Mouse (Mus musculus): Measurements from ENCODE around the gene Scgb1a1. TPM values are rescaled to one million over a fixed set of nuclear protein-coding genes. Genes with fewer than 3 reads are reported as not detected.

Scgb1a1 gene
- polyA plus RNA-seq, 1 experiment from 2014 or later = not detected

GRCm38 (mm10) chr19:9062822-9063221 is 24.9 kb downstream of the Scgb1a1 start:
- Histone ChIP-seq H3K27me3 (replicated peaks; ENCODE audit: control insufficient read depth, insufficient read depth, low read length) (no peaks in the 10 kb centered on the region), H3K36me3 (ENCODE audit: control insufficient read depth, insufficient read depth) (no peaks in the 10 kb centered on the region), H3K4me1 (replicated peaks; ENCODE audit: control insufficient read depth, insufficient read depth, low read length) (peaks cover 14% of the 10 kb centered on the region), H3K9me3 (ENCODE audit: control insufficient read depth, low read length) (no peaks in the 10 kb centered on the region), H3K9ac (replicated peaks; ENCODE audit: low read depth, low read length) (no peak overlapping the region), H3K4me2 (ENCODE audit: low read length) (no peak overlapping the region), H3K27ac (ENCODE audit: low read length) (no peak overlapping the region), H3K4me3 (replicated peaks; ENCODE audit: low read length) (no peak overlapping the region)
- ATAC-seq = no peak
- WGBS = 89% methylated on average over 2 of the region's 2 CpGs

- WGBS = 89% methylated on average over 8 of the region's 8 CpGs
- no peak for ATAC-seq
Observed at GRCm38 (mm10) chr19:9061221-9061893, 26.4 kb downstream of the Scgb1a1 start.

GRCm38 (mm10) chr19:9060103-9060502 is 27.7 kb downstream of the Scgb1a1 start:
- WGBS = 72% methylated on average over 4 of the region's 4 CpGs
- H3K4me1 ChIP-seq (replicated peaks; ENCODE audit: control insufficient read depth, insufficient read depth, low read length) = no peaks in the 10 kb centered on the region
- no peaks in the 10 kb centered on the region for H3K27me3 ChIP-seq (replicated peaks; ENCODE audit: control insufficient read depth, insufficient read depth, low read length)
- no peaks in the 10 kb centered on the region for H3K36me3 ChIP-seq (ENCODE audit: control insufficient read depth, insufficient read depth)
- H3K9ac ChIP-seq (replicated peaks; ENCODE audit: low read depth, low read length) = no peak overlapping the region
- no peaks in the 10 kb centered on the region for H3K9me3 ChIP-seq (ENCODE audit: control insufficient read depth, low read length)
- no peak overlapping the region for H3K4me2 ChIP-seq (ENCODE audit: low read length)
- no peak overlapping the region for H3K4me3 ChIP-seq (replicated peaks; ENCODE audit: low read length)
- no peak overlapping the region for H3K27ac ChIP-seq (ENCODE audit: low read length)
- no peak for ATAC-seq

More at GRCm38 (mm10) chr19:9061221-9061893, 26.4 kb downstream of the Scgb1a1 start:
- peaks cover 10% of the 10 kb centered on the region for H3K4me1 ChIP-seq (replicated peaks; ENCODE audit: control insufficient read depth, insufficient read depth, low read length)
- no peak overlapping the region for H3K4me3 ChIP-seq (replicated peaks; ENCODE audit: low read length)
- H3K36me3 ChIP-seq (ENCODE audit: control insufficient read depth, insufficient read depth) = no peaks in the 10 kb centered on the region
- H3K27ac ChIP-seq (ENCODE audit: low read length) = no peak overlapping the region
- no peaks in the 10 kb centered on the region for H3K27me3 ChIP-seq (replicated peaks; ENCODE audit: control insufficient read depth, insufficient read depth, low read length)
- no peak overlapping the region for H3K9ac ChIP-seq (replicated peaks; ENCODE audit: low read depth, low read length)
- no peaks in the 10 kb centered on the region for H3K9me3 ChIP-seq (ENCODE audit: control insufficient read depth, low read length)
- H3K4me2 ChIP-seq (ENCODE audit: low read length) = no peak overlapping the region

- Histone ChIP-seq H3K9ac (replicated peaks; ENCODE audit: low read depth, low read length) (no peak overlapping the region), H3K27me3 (replicated peaks; ENCODE audit: control insufficient read depth, insufficient read depth, low read length) (no peaks in the 10 kb centered on the region), H3K27ac (ENCODE audit: low read length) (no peak overlapping the region), H3K36me3 (ENCODE audit: control insufficient read depth, insufficient read depth) (no peaks in the 10 kb centered on the region), H3K4me3 (replicated peaks; ENCODE audit: low read length) (no peak overlapping the region), H3K4me2 (ENCODE audit: low read length) (no peak overlapping the region), H3K4me1 (replicated peaks; ENCODE audit: control insufficient read depth, insufficient read depth, low read length) (no peaks in the 10 kb centered on the region), H3K9me3 (ENCODE audit: control insufficient read depth, low read length) (no peaks in the 10 kb centered on the region)
- WGBS = 78% methylated on average over 7 of the region's 7 CpGs
- ATAC-seq = no peak
Observed at GRCm38 (mm10) chr19:9059391-9059790, 28.4 kb downstream of the Scgb1a1 start.

- H3K27ac ChIP-seq (ENCODE audit: low read length) = no peak overlapping the region
- no peaks in the 10 kb centered on the region for H3K27me3 ChIP-seq (replicated peaks; ENCODE audit: control insufficient read depth, insufficient read depth, low read length)
- H3K9me3 ChIP-seq (ENCODE audit: control insufficient read depth, low read length) = no peaks in the 10 kb centered on the region
- no peak overlapping the region for H3K4me2 ChIP-seq (ENCODE audit: low read length)
- H3K36me3 ChIP-seq (ENCODE audit: control insufficient read depth, insufficient read depth) = no peaks in the 10 kb centered on the region
- WGBS = 76% methylated on average over 4 of the region's 4 CpGs
- no peaks in the 10 kb centered on the region for H3K4me1 ChIP-seq (replicated peaks; ENCODE audit: control insufficient read depth, insufficient read depth, low read length)
- no peak overlapping the region for H3K9ac ChIP-seq (replicated peaks; ENCODE audit: low read depth, low read length)
- H3K4me3 ChIP-seq (replicated peaks; ENCODE audit: low read length) = no peak overlapping the region
- ATAC-seq = no peak
Observed at GRCm38 (mm10) chr19:9058944-9059343, 28.8 kb downstream of the Scgb1a1 start.

- 83% methylated on average over 1 of the region's 1 CpGs for WGBS
- Histone ChIP-seq H3K9me3 (ENCODE audit: control insufficient read depth, low read length) (no peaks in the 10 kb centered on the region), H3K9ac (replicated peaks; ENCODE audit: low read depth, low read length) (no peak overlapping the region), H3K27me3 (replicated peaks; ENCODE audit: control insufficient read depth, insufficient read depth, low read length) (no peaks in the 10 kb centered on the region), H3K27ac (ENCODE audit: low read length) (no peak overlapping the region), H3K4me3 (replicated peaks; ENCODE audit: low read length) (no peak overlapping the region), H3K4me1 (replicated peaks; ENCODE audit: control insufficient read depth, insufficient read depth, low read length) (no peaks in the 10 kb centered on the region), H3K4me2 (ENCODE audit: low read length) (no peak overlapping the region), H3K36me3 (ENCODE audit: control insufficient read depth, insufficient read depth) (no peaks in the 10 kb centered on the region)
- no peak for ATAC-seq
Observed at GRCm38 (mm10) chr19:9058331-9058884, 29.4 kb downstream of the Scgb1a1 start.

GRCm38 (mm10) chr19:9057679-9058078 is 30.1 kb downstream of the Scgb1a1 start:
- H3K27me3 ChIP-seq (replicated peaks; ENCODE audit: control insufficient read depth, insufficient read depth, low read length) = no peaks in the 10 kb centered on the region
- no peak for ATAC-seq
- H3K9ac ChIP-seq (replicated peaks; ENCODE audit: low read depth, low read length) = no peak overlapping the region
- H3K4me3 ChIP-seq (replicated peaks; ENCODE audit: low read length) = no peak overlapping the region
- no peaks in the 10 kb centered on the region for H3K9me3 ChIP-seq (ENCODE audit: control insufficient read depth, low read length)
- no peaks in the 10 kb centered on the region for H3K4me1 ChIP-seq (replicated peaks; ENCODE audit: control insufficient read depth, insufficient read depth, low read length)
- H3K36me3 ChIP-seq (ENCODE audit: control insufficient read depth, insufficient read depth) = no peaks in the 10 kb centered on the region
- H3K27ac ChIP-seq (ENCODE audit: low read length) = no peak overlapping the region
- no peak overlapping the region for H3K4me2 ChIP-seq (ENCODE audit: low read length)

- Histone ChIP-seq H3K27me3 (replicated peaks; ENCODE audit: control insufficient read depth, insufficient read depth, low read length) (no peaks in the 10 kb centered on the region), H3K4me2 (ENCODE audit: low read length) (no peak overlapping the region), H3K9me3 (ENCODE audit: control insufficient read depth, low read length) (no peaks in the 10 kb centered on the region), H3K9ac (replicated peaks; ENCODE audit: low read depth, low read length) (no peak overlapping the region), H3K36me3 (ENCODE audit: control insufficient read depth, insufficient read depth) (no peaks in the 10 kb centered on the region), H3K4me1 (replicated peaks; ENCODE audit: control insufficient read depth, insufficient read depth, low read length) (no peaks in the 10 kb centered on the region), H3K27ac (ENCODE audit: low read length) (no peak overlapping the region), H3K4me3 (replicated peaks; ENCODE audit: low read length) (no peak overlapping the region)
- ATAC-seq = no peak
- WGBS = 90% methylated on average over 4 of the region's 4 CpGs
Observed at GRCm38 (mm10) chr19:9055703-9056355, 31.9 kb downstream of the Scgb1a1 start.

- no peak overlapping the region for H3K27ac ChIP-seq (ENCODE audit: low read length)
- no peaks in the 10 kb centered on the region for H3K9me3 ChIP-seq (ENCODE audit: control insufficient read depth, low read length)
- no peak overlapping the region for H3K4me3 ChIP-seq (replicated peaks; ENCODE audit: low read length)
- no peak overlapping the region for H3K9ac ChIP-seq (replicated peaks; ENCODE audit: low read depth, low read length)
- no peaks in the 10 kb centered on the region for H3K4me1 ChIP-seq (replicated peaks; ENCODE audit: control insufficient read depth, insufficient read depth, low read length)
- no peak overlapping the region for H3K4me2 ChIP-seq (ENCODE audit: low read length)
- no peak for ATAC-seq
- no peaks in the 10 kb centered on the region for H3K27me3 ChIP-seq (replicated peaks; ENCODE audit: control insufficient read depth, insufficient read depth, low read length)
- no peaks in the 10 kb centered on the region for H3K36me3 ChIP-seq (ENCODE audit: control insufficient read depth, insufficient read depth)
- 24% methylated on average over 2 of the region's 2 CpGs for WGBS
Observed at GRCm38 (mm10) chr19:9055153-9055552, 32.6 kb downstream of the Scgb1a1 start.
